Mouse (Mus musculus): ENCODE measurements around the gene Gm20431. TPM values are rescaled to one million over a fixed set of nuclear protein-coding genes. Genes with fewer than 3 reads are reported as not detected.

The Gm20431 gene
- polyA plus RNA-seq, 1 experiment from 2014 or later, result 1.8 TPM

DNA sequence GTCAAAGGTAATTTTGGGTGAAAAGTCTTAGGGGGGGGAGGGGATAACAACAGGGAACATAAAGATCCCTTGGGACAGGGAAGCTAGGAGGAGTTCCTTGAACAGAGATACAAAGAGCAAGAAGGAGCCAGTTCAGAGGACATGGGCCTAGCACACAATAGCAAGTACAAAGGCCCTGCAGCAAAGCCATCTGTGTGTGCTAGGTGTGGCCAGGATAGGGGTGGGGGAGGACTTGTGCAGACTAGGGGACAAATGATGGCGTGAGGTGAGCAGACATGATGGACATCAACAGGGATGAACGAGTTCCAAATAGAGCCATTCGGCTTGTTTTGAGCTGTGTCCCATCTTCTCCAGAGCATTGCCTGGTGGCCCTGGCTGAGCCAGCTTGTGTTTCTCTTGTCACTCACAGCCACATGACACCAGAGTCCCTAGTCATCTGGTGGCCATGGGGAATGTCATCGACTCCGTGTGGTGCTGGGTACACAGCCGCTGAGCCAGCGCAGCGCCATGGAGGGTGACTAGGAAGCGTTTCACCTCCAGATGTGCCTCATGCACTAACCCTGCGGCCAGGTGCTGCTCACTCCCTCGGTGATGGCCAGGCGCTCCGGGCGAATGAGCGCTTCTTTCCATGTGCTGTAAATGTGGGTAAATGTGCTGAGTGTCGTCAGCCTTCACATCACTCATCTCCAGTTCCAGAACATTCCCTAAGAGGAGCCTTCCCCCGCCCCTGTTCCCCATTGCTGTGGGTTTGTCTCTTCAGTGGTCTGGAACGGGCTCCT, 89.7 kb downstream of the Gm20431 start:
- Histone ChIP-seq H3K4me1 (peaks cover 8% of the 10 kb centered on the region; the same call in 1 of the 2 replicates), H3K4me3 (no peak overlapping the region), H3K36me3 (no peaks in the 10 kb centered on the region), H3K9ac (no peak overlapping the region), H3K9me3 (replicated peaks) (no peaks in the 10 kb centered on the region), H3K4me2 (no peak overlapping the region), H3K27me3 (replicated peaks) (no peaks in the 10 kb centered on the region; the same call in 1 of the 2 replicates), H3K27ac (no peak overlapping the region)
- ATAC-seq, result no peak
- 81% methylated on average over 18 of the region's 18 CpGs for WGBS (ENCODE audit: insufficient replicate concordance)

- no peak overlapping the region for H3K9ac ChIP-seq
- H3K4me2 ChIP-seq, result no peak overlapping the region
- no peaks in the 10 kb centered on the region for H3K36me3 ChIP-seq
- H3K4me3 ChIP-seq, result no peak overlapping the region
- 71% methylated on average over 6 of the region's 6 CpGs for WGBS (ENCODE audit: insufficient replicate concordance)
- H3K27ac ChIP-seq, result no peak overlapping the region
- H3K4me1 ChIP-seq, result peaks cover 8% of the 10 kb centered on the region; the same call in 1 of the 2 replicates
- no peaks in the 10 kb centered on the region for H3K9me3 ChIP-seq (replicated peaks)
- no peaks in the 10 kb centered on the region; the same call in 1 of the 2 replicates for H3K27me3 ChIP-seq (replicated peaks)
- no peak for ATAC-seq
Observed at GRCm38 (mm10) chr2:167570815-167571214, 90.5 kb downstream of the Gm20431 start.

DNA sequence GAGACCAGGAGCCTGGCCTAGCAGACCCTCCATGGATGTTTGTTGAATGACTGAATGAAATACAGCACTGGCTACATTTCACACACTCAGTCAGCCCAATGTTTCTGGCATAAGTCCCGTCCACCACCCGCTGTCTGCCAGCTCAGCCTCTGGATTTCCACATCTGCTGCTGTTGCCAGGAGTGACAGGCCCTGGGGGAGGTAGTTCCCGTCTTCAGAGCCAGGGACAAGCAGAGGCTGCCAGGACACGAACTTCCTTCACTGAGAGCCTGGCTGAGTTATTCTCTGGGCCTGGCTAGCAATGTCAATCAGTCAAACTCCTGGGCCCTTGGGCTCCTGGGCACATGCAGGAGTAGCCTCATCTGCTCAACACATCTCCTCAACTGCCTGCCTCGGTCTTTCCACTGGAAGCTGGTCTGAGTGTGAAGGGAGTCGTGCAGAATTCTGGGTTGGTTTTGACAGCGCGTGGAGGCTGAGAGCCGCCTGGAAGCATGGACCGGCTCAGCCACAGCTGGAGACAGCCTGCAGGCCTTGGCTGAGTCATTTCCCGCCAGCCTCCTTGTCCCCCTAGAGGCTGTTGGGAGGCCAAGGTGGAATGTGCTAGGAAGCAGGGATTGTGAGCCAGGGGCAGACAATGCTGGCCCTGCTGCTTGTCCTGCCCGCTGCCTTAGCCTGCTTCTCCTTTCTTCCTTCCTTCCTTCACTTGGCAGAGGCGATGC, 91.2 kb downstream of the Gm20431 start:
- peaks cover 8% of the 10 kb centered on the region; the same call in 1 of the 2 replicates for H3K4me1 ChIP-seq
- ATAC-seq, result no peak
- WGBS (ENCODE audit: insufficient replicate concordance), result 44% methylated on average over 13 of the region's 13 CpGs
- no peak overlapping the region for H3K9ac ChIP-seq
- H3K9me3 ChIP-seq (replicated peaks), result no peaks in the 10 kb centered on the region
- no peaks in the 10 kb centered on the region for H3K36me3 ChIP-seq
- no peak overlapping the region for H3K4me3 ChIP-seq
- no peak overlapping the region for H3K27ac ChIP-seq
- no peak overlapping the region for H3K4me2 ChIP-seq
- H3K27me3 ChIP-seq (replicated peaks), result peaks cover 4% of the 10 kb centered on the region; the same call in 1 of the 2 replicates

DNA sequence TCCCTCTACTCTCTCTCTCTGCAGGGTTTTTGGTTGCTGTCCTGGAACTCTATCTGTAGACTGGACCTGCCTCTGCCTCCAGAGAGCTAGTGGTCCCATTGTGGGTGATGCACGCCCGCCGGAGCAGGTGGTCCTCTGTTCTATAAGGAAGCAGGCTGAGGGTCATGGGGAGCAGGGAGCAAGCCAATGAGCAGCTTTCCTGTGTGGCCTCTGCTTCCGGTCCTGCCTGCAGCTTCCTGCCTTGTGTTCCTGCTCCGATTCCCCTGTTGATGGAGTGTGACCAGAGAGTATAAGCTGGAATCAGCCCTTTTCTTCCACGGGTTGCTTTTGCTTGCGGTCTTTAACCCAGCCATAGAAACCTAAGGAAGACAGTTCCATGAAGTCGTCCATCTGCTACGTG, 93.2 kb downstream of the Gm20431 start:
- no peak for ATAC-seq
- H3K4me3 ChIP-seq, result no peak overlapping the region
- H3K36me3 ChIP-seq, result no peaks in the 10 kb centered on the region
- no peak overlapping the region for H3K9ac ChIP-seq
- 56% methylated on average over 9 of the region's 9 CpGs for WGBS (ENCODE audit: insufficient replicate concordance)
- no peak overlapping the region for H3K4me2 ChIP-seq
- no peak overlapping the region for H3K27ac ChIP-seq
- peaks cover 15% of the 10 kb centered on the region; the same call in 1 of the 2 replicates for H3K27me3 ChIP-seq (replicated peaks)
- no peaks in the 10 kb centered on the region for H3K9me3 ChIP-seq (replicated peaks)
- H3K4me1 ChIP-seq, result peaks cover 22% of the 10 kb centered on the region; the same call in 1 of the 2 replicates

GRCm38 (mm10) chr2:167565682-167566081, 95.6 kb downstream of the Gm20431 start:
- ATAC-seq, result peak; percentile 12; the same call in 1 of the 2 replicates
- Histone ChIP-seq H3K9ac (peak overlapping the region; percentile 27), H3K4me1 (peaks cover 22% of the 10 kb centered on the region; the same call in 1 of the 2 replicates), H3K9me3 (replicated peaks) (no peaks in the 10 kb centered on the region), H3K4me2 (peak overlapping the region; percentile 35), H3K4me3 (peak overlapping the region; percentile 17; the same call in 1 of the 2 replicates), H3K27me3 (replicated peaks) (peaks cover 38% of the 10 kb centered on the region), H3K27ac (peak overlapping the region; percentile 76), H3K36me3 (no peaks in the 10 kb centered on the region)
- 27% methylated on average over 19 of the region's 19 CpGs for WGBS (ENCODE audit: insufficient replicate concordance)

DNA sequence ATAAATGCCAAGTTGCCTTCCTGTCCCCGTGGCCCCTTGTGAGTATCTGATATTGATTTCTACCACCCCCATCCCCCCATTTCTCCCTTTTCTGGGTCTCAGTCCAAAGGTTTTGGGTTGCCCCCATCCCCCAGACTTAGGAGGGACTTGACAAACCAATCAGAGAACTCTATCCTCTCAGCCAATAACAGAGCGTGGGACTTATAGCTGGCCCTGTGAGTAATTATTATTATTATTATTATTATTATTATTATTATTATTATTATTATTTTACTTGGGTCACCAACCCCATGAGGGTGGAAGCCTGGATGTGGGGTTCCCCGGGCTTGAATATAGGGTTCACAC, 96.0 kb downstream of the Gm20431 start:
- no peak overlapping the region for H3K9ac ChIP-seq
- 51% methylated on average over 3 of the region's 3 CpGs for WGBS (ENCODE audit: insufficient replicate concordance)
- H3K27me3 ChIP-seq (replicated peaks), result peaks cover 42% of the 10 kb centered on the region
- peaks cover 22% of the 10 kb centered on the region; the same call in 1 of the 2 replicates for H3K4me1 ChIP-seq
- H3K4me3 ChIP-seq, result peak overlapping the region; percentile 17; the same call in 1 of the 2 replicates
- H3K4me2 ChIP-seq, result no peak overlapping the region
- no peaks in the 10 kb centered on the region for H3K9me3 ChIP-seq (replicated peaks)
- ATAC-seq, result peak; percentile 43
- H3K27ac ChIP-seq, result peak overlapping the region; percentile 76
- H3K36me3 ChIP-seq, result no peaks in the 10 kb centered on the region

DNA sequence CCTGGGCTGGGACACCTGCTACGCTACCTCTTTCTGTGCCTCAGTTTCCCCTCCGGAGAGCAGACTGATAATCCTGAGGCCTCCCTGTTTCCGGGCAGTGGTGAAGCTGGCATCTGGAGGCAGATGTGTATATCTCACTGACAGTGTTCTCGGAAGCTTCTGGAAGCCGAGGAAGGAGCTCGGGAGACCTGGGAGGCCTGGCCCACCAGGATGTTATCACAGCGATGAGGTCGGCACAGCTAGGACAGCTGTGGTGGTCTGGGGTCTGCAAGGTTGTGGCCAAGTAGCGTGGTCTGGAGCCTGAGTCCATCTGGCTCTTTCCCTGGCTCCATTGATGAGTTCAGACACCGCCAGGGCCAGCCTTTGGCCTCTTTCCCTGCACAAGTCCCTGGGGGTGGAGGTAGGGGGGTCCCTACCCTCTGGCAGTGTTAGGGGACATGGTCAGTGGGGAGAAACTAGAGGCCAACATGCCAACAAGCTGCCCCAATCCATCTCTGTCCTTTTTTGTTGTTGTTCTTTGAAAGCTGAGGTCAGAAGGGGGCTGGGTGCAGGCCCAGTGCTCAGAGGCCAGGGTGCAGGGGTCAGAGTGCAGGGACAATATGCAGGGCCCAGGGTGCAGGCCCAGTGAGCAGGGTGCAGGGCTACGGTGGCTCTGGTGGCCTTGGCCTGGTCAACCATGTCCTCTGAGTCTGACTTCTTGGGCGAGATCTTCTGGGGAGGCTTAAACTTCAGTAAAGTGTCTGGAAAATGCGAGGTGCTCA, 96.6 kb downstream of the Gm20431 start:
- no peak overlapping the region for H3K4me2 ChIP-seq

DNA sequence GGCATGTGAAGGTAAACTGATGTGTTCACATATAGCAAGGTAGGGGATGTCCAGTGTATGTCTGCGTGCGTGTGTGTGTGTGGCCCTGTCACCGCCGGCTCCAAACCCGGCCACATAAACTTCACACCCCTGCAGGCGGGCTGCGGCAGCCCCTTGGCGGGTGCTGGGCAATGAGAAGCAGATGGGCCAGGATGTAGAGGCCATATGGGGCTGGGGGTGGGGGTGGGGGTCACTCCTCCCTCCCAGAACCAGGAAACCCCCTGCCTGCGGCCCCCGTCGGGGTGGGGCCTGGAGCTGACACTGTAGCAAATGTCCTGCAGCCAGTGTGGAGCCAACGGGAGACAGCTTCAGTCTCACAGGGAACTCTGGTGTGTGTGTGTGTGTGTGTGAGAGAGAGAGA, 97.6 kb downstream of the Gm20431 start:
- 47% methylated on average over 11 of the region's 12 CpGs for WGBS (ENCODE audit: insufficient replicate concordance)
- H3K4me3 ChIP-seq, result no peak overlapping the region
- H3K9ac ChIP-seq, result no peak overlapping the region
- no peaks in the 10 kb centered on the region for H3K9me3 ChIP-seq (replicated peaks)
- peaks cover 27% of the 10 kb centered on the region for H3K4me1 ChIP-seq
- ATAC-seq, result no peak
- H3K4me2 ChIP-seq, result no peak overlapping the region
- no peaks in the 10 kb centered on the region for H3K36me3 ChIP-seq
- no peak overlapping the region for H3K27ac ChIP-seq
- H3K27me3 ChIP-seq (replicated peaks), result peaks cover 58% of the 10 kb centered on the region

More for the DNA sequence above, 96.6 kb downstream of the Gm20431 start:
- H3K9ac ChIP-seq, result no peak overlapping the region
- peak; percentile 75 for ATAC-seq
- H3K4me1 ChIP-seq, result peaks cover 22% of the 10 kb centered on the region
- no peak overlapping the region for H3K4me3 ChIP-seq
- WGBS (ENCODE audit: insufficient replicate concordance), result 66% methylated on average over 13 of the region's 13 CpGs
- no peaks in the 10 kb centered on the region for H3K36me3 ChIP-seq
- peak overlapping the region; percentile 60 for H3K27ac ChIP-seq
- no peaks in the 10 kb centered on the region for H3K9me3 ChIP-seq (replicated peaks)
- H3K27me3 ChIP-seq (replicated peaks), result peaks cover 48% of the 10 kb centered on the region

GRCm38 (mm10) chr2:167563035-167563434, 98.3 kb downstream of the Gm20431 start:
- H3K4me1 ChIP-seq, result peaks cover 27% of the 10 kb centered on the region
- H3K27me3 ChIP-seq (replicated peaks), result peaks cover 65% of the 10 kb centered on the region
- no peak overlapping the region for H3K27ac ChIP-seq
- no peaks in the 10 kb centered on the region for H3K9me3 ChIP-seq (replicated peaks)
- H3K9ac ChIP-seq, result no peak overlapping the region
- no peak for ATAC-seq
- no peaks in the 10 kb centered on the region for H3K36me3 ChIP-seq
- no peak overlapping the region for H3K4me2 ChIP-seq
- WGBS (ENCODE audit: insufficient replicate concordance), result 58% methylated on average over 5 of the region's 5 CpGs
- no peak overlapping the region for H3K4me3 ChIP-seq

GRCm38 (mm10) chr2:167562101-167562500, 99.2 kb downstream of the Gm20431 start:
- no peak overlapping the region for H3K4me3 ChIP-seq
- no peak overlapping the region for H3K4me2 ChIP-seq
- H3K4me1 ChIP-seq, result peaks cover 27% of the 10 kb centered on the region
- H3K27me3 ChIP-seq (replicated peaks), result peaks cover 73% of the 10 kb centered on the region
- no peaks in the 10 kb centered on the region for H3K9me3 ChIP-seq (replicated peaks)
- peak overlapping the region; percentile 27; the same call in 1 of the 2 replicates for H3K27ac ChIP-seq
- WGBS (ENCODE audit: insufficient replicate concordance), result 43% methylated on average over 8 of the region's 8 CpGs
- no peaks in the 10 kb centered on the region for H3K36me3 ChIP-seq
- no peak for ATAC-seq
- H3K9ac ChIP-seq, result no peak overlapping the region

DNA sequence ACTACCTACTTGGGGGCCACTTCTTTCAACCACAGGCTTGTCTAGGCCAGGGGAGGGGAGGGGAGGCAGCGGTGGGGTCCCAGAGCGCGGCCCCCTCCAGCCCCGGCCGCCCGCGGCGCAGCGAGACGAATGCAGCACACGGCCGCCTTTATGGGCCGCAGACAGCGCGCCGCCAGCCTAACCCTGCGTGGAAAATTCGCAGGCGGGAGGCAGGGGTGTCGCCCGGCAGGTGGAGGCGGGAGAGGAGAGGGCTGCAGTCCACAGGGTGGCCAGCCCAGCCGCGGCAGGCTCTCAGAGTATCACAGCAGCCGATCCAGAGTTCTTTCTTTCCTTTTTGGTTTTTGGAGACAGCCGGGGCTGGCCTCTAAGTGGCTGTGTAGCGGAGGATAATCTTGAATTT, 101.9 kb downstream of the Gm20431 start:
- Histone ChIP-seq H3K36me3 (no peaks in the 10 kb centered on the region), H3K4me1 (peaks cover 19% of the 10 kb centered on the region), H3K4me3 (no peak overlapping the region), H3K27me3 (replicated peaks) (peaks cover 73% of the 10 kb centered on the region), H3K27ac (no peak overlapping the region), H3K4me2 (peak overlapping the region; percentile 45), H3K9ac (no peak overlapping the region), H3K9me3 (replicated peaks) (no peaks in the 10 kb centered on the region)
- ATAC-seq, result no peak
- 15% methylated on average over 27 of the region's 27 CpGs for WGBS (ENCODE audit: insufficient replicate concordance)
